Mouse (Mus musculus) kidney, adult 2 months (tissue): ENCODE measurements at regions not wholly inside any gene's neighbourhood (a gene's known extent, or its start where the extent isn't known, plus 50 kb on each side); places are given as distances from the start of the nearest gene placed in this dataset.

Experiments used
- CTCF ChIP-seq: fragments of 200-500 bp; conservative IDR thresholded peaks from 2 replicates; pipeline ENCODE4 v1.5.1; 2011; ENCODE audit warnings: low read depth, mild to moderate bottlenecking, control low read depth, low read length, moderate library complexity, mixed read lengths; ENCODE audit not compliant: insufficient read depth, insufficient read length
- POLR2A ChIP-seq: fragments of 200-500 bp; IDR thresholded peaks from one replicate; pipeline ENCODE4 v1.6.1; 2011; ENCODE audit warnings: low read depth, low read length, control low read depth

GRCm38 (mm10) chr4:75065782-75066181, 212.3 kb downstream of the Dmac1 start:
- TF ChIP-seq POLR2A: no peak
- no peak for TF ChIP-seq CTCF
